Mouse (Mus musculus): Measurements from ENCODE around the gene Nuf2. TPM values are rescaled to one million over a fixed set of nuclear protein-coding genes. Genes with fewer than 3 reads are reported as not detected.

The Nuf2 gene
- 0.79 and 0.91 TPM in 2 replicates for polyA plus RNA-seq (2012; rRNA removed)

DNA sequence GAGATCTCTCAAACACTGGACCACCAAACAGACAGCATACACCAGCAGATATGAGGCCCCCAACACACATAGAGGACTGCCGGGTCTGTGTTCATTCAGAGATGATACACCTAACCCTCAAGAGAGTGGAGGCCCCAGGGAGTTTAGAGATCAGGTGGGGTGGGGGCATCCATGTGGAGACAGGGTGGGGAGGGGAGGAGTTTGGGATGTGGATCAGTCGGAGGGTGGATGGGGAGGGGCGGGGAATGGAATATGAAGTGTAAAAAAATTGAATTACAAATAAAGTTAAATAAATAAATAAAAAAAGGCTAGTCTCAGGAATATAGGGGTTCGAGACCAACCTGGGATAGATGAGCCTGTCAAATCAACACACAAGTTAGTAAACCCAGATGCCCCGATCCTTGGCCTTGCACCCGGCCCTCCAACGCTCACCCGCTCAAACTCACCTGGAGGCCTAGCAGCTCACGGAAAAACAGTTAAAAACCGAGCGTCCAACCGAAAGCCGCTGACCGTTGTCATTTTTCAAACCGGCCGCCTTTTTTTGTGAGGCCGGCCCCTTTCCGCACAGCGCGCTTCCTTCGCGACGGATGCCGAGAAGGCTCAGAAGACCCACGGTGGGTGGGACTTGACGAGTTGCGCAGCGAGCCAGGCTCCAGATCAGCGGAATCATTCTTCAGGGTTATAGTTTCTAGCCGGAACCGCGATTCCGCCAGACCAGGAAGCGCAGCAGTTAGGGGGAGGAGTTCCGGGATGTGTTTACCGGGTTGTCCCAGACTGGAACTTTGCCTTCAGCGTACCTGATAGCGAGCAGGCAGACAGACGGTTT lies at the start of gene Nuf2:
Gene Nuf2, minus strand, starts transcription at position 589 of the 826 bp plus-strand sequence.

Other genes with a start within 250 kb of the Nuf2 start
- 17.4 and 26.2 TPM in 2 replicates for gene Rgs5, start 124.0 kb upstream of the Nuf2 start, polyA plus RNA-seq (2012; rRNA removed)
- gene Rgs4, start 216.2 kb upstream of the Nuf2 start, polyA plus RNA-seq (2012; rRNA removed) = 1.1 and 1.8 TPM in 2 replicates